Mouse (Mus musculus): ENCODE measurements at regions not wholly inside any gene's neighbourhood (a gene's known extent, or its start where the extent isn't known, plus 50 kb on each side); places are given as distances from the start of the nearest gene placed in this dataset.

DNA sequence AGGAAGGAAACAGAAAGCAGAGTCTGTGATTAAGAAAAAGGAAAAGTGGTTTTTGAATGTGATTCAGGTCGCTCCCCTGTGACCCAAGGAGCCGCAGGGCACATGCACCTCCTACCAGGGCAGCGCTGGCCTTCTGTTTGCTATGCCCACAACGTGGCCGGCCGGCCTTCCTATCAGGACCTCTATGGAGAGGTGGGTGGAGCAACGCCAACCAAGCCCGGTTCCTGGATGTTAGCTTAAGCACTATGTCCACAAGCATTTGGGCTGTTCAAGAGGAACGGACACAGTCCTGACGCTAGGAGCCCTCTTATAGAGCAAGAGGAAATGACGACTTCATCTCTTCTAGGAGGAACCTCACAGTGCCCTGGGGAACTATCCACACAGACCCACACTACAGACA, 319.5 kb downstream of the Sox9 start:
- Histone ChIP-seq H3K36me3 (ENCODE audit: control insufficient read depth, insufficient read depth, low read length) (no peaks in the 10 kb centered on the region), H3K4me3 (ENCODE audit: low read depth, low read length) (no peak overlapping the region), H3K27me3 (ENCODE audit: control insufficient read depth, insufficient read depth, low read length) (no peaks in the 10 kb centered on the region), H3K4me2 (replicated peaks; ENCODE audit: low read depth, low read length) (peak overlapping the region; percentile 11; the same call in 1 of the 2 replicates), H3K4me1 (ENCODE audit: control insufficient read depth, insufficient read depth, low read length) (peaks cover 10% of the 10 kb centered on the region; the same call in 1 of the 2 replicates), H3K27ac (ENCODE audit: low read length) (no peak overlapping the region; the same call in 1 of the 2 replicates), H3K9ac (replicated peaks; ENCODE audit: low read depth, low read length) (no peak overlapping the region), H3K9me3 (ENCODE audit: control insufficient read depth, low read depth, low read length) (no peaks in the 10 kb centered on the region)
- peak; percentile 75; the same call in 1 of the 2 replicates for ATAC-seq (ENCODE audit: insufficient number of reproducible peaks, insufficient read depth, low FRiP score, low read depth)
- 54% methylated on average over 11 of the region's 11 CpGs for WGBS

DNA sequence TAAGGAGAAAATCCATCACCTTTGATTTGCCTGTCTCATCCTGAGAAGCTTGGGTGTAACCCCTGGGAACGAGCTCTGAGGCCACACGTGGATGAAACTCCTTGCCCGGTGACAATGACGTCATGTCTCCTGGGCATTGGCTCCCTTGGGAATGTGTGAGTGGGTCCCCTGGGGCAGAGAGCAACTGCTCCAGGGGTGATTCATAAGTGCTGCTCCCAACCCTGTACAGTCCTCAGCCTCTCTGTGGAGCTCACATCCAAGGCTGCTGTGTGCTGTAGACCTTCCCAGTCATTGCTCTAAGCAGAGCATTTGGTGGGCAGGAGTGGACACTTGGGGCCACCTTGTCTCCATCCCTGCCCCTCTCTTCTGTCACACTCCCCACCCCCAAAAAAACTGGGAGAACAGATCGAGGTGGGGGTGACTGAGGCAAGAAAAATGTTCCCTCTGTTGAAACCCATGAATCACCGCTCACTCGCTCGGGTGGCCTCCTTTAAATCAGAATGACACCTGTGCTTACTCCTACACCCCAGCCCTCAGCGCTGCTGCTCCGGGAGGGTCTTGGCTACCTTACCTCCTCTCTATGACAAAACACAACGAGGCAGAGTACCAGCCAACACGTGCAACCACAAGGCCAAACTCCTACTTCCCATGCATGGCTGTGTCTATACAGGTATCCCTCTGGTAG, 321.3 kb downstream of the Sox9 start:
- no peaks in the 10 kb centered on the region for H3K36me3 ChIP-seq (ENCODE audit: control insufficient read depth, insufficient read depth, low read length)
- H3K4me1 ChIP-seq (ENCODE audit: control insufficient read depth, insufficient read depth, low read length): peaks cover 13% of the 10 kb centered on the region; the same call in 1 of the 2 replicates
- no peaks in the 10 kb centered on the region for H3K27me3 ChIP-seq (ENCODE audit: control insufficient read depth, insufficient read depth, low read length)
- H3K9ac ChIP-seq (replicated peaks; ENCODE audit: low read depth, low read length): no peak overlapping the region
- no peak for ATAC-seq (ENCODE audit: insufficient number of reproducible peaks, insufficient read depth, low FRiP score, low read depth)
- H3K9me3 ChIP-seq (ENCODE audit: control insufficient read depth, low read depth, low read length): no peaks in the 10 kb centered on the region
- H3K27ac ChIP-seq (ENCODE audit: low read length): no peak overlapping the region
- WGBS: 75% methylated on average over 12 of the region's 12 CpGs
- no peak overlapping the region for H3K4me3 ChIP-seq (ENCODE audit: low read depth, low read length)
- H3K4me2 ChIP-seq (replicated peaks; ENCODE audit: low read depth, low read length): no peak overlapping the region

DNA sequence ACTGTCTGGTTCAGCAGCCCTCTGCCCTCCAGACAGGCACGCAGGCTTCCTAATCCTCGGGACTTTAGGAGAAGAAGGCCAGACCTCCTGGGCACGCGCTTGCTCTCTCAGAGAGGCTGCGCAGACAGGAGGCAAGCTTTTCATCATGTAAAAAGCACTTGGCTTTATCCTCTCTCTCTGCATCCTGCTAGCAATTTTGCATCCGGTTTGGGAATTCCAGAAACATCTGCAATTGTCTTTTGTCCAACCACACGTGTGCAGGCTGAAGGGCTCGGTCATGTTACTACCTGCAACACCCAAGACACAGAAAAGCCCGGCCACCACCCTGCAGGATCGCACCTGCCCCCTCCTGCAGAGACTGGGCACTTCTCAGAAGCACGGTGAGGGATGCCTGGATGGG, 323.3 kb downstream of the Sox9 start:
- Histone ChIP-seq H3K4me1 (ENCODE audit: control insufficient read depth, insufficient read depth, low read length) (peaks cover 13% of the 10 kb centered on the region; the same call in 1 of the 2 replicates), H3K4me2 (replicated peaks; ENCODE audit: low read depth, low read length) (no peak overlapping the region), H3K27ac (ENCODE audit: low read length) (no peak overlapping the region), H3K4me3 (ENCODE audit: low read depth, low read length) (no peak overlapping the region), H3K27me3 (ENCODE audit: control insufficient read depth, insufficient read depth, low read length) (no peaks in the 10 kb centered on the region), H3K36me3 (ENCODE audit: control insufficient read depth, insufficient read depth, low read length) (no peaks in the 10 kb centered on the region), H3K9ac (replicated peaks; ENCODE audit: low read depth, low read length) (no peak overlapping the region), H3K9me3 (ENCODE audit: control insufficient read depth, low read depth, low read length) (no peaks in the 10 kb centered on the region)
- ATAC-seq (ENCODE audit: insufficient number of reproducible peaks, insufficient read depth, low FRiP score, low read depth): no peak
- 59% methylated on average over 11 of the region's 11 CpGs for WGBS

DNA sequence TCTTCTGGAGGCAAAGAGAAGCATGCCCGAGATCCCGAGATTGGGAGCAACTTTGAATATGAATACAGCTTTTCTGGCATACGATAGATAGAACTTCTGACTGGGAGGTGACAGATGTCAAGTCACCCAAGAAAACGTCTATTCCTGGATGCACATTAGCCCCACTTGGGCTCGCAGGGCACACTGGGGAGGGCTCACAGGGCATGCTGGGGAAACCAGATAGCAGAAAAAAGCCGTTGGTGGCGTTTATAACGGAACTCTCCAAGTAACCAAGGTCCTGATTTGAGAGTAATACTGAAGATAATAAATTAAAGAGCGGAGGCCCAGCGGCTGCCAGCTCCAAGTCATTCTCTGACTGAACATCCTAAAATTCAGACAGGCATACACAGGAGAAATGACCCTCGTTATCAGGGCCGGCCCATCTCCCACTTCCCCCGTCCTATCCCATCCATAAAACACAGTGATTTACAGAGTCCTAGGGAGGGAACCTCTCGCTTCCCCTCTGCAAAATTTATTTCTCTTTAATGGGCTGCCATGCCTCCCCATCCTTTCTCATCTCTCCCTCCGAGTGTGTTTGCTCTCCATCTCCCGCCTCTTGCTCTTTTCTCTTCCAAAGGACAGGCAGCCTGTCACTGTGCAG, 325.3 kb downstream of the Sox9 start:
- H3K4me2 ChIP-seq (replicated peaks; ENCODE audit: low read depth, low read length): no peak overlapping the region

DNA sequence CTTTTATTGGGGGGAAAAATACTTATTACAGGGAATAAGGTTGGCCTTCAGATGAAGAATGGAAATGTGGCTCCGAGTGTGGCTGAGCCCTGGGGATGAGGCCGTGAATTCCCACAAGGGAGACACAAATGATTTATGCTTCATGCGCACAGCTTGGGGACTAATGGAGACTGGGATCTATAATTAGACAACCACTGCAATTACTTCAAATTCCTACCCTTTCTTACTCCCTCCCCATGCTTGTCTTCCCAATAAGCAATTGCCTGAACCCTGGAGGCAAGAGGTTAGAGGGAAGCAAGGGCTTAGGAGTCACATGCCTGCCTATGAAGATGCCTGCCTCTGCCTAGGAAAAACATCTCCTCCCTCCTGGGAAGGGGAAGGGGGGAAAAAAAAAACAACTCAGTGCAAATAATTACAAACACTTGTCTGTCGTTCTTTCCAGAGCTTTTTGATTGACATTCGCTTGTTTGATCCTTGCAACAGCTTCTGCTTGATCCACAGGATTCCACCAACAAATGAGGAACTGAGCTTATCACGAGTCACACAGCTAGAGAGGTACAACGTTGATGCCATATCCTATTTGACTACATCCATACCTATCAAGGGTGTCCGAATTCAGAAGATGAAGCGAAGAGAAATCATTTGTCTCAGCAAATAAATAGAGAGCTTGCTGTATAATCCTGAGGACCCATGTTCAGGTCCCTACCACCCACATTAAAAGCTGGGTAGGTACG, 326.1 kb downstream of the Sox9 start:
- H3K9ac ChIP-seq (replicated peaks; ENCODE audit: low read depth, low read length): no peak overlapping the region
- no peak for ATAC-seq (ENCODE audit: insufficient number of reproducible peaks, insufficient read depth, low FRiP score, low read depth)
- no peaks in the 10 kb centered on the region for H3K27me3 ChIP-seq (ENCODE audit: control insufficient read depth, insufficient read depth, low read length)
- no peaks in the 10 kb centered on the region for H3K9me3 ChIP-seq (ENCODE audit: control insufficient read depth, low read depth, low read length)
- H3K27ac ChIP-seq (ENCODE audit: low read length): no peak overlapping the region
- H3K36me3 ChIP-seq (ENCODE audit: control insufficient read depth, insufficient read depth, low read length): no peaks in the 10 kb centered on the region
- no peak overlapping the region for H3K4me3 ChIP-seq (ENCODE audit: low read depth, low read length)
- H3K4me1 ChIP-seq (ENCODE audit: control insufficient read depth, insufficient read depth, low read length): peaks cover 3% of the 10 kb centered on the region; the same call in 1 of the 2 replicates
- 63% methylated on average over 10 of the region's 10 CpGs for whole genome bisulfite sequencing
- no peak overlapping the region for H3K4me2 ChIP-seq (replicated peaks; ENCODE audit: low read depth, low read length)

More for the DNA sequence above, 325.3 kb downstream of the Sox9 start:
- no peak for ATAC-seq (ENCODE audit: insufficient number of reproducible peaks, insufficient read depth, low FRiP score, low read depth)
- Histone ChIP-seq H3K36me3 (ENCODE audit: control insufficient read depth, insufficient read depth, low read length) (no peaks in the 10 kb centered on the region), H3K4me1 (ENCODE audit: control insufficient read depth, insufficient read depth, low read length) (0 out of 2 replicates have a peak, but pooled peaks cover 3% of the 10 kb centered on the region), H3K9me3 (ENCODE audit: control insufficient read depth, low read depth, low read length) (no peaks in the 10 kb centered on the region), H3K4me3 (ENCODE audit: low read depth, low read length) (no peak overlapping the region), H3K27me3 (ENCODE audit: control insufficient read depth, insufficient read depth, low read length) (no peaks in the 10 kb centered on the region), H3K27ac (ENCODE audit: low read length) (no peak overlapping the region), H3K9ac (replicated peaks; ENCODE audit: low read depth, low read length) (no peak overlapping the region)
- 46% methylated on average over 16 of the region's 16 CpGs for WGBS

DNA sequence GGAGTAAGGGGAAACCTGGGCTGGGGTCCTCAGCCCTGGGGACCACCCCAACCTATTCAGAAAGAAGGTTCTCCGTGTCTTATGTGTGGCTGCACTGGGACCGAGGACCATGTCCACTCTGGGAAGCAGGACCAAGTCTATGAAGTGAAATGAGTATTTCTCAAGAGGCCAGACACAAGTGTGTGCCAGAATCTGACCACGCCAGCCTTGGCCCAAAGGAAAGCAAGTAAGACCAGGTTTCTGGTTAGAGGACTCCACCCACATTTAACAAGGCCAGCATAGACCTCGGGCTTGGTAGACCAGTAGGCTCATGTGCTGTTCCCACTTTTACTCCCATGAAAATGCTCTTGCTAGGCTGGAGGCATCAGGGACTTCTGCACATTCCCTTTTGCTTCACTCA, 327.1 kb downstream of the Sox9 start:
- Histone ChIP-seq H3K27ac (ENCODE audit: low read length) (no peak overlapping the region), H3K4me1 (ENCODE audit: control insufficient read depth, insufficient read depth, low read length) (peaks cover 3% of the 10 kb centered on the region; the same call in 1 of the 2 replicates), H3K27me3 (ENCODE audit: control insufficient read depth, insufficient read depth, low read length) (no peaks in the 10 kb centered on the region), H3K4me3 (ENCODE audit: low read depth, low read length) (no peak overlapping the region), H3K36me3 (ENCODE audit: control insufficient read depth, insufficient read depth, low read length) (no peaks in the 10 kb centered on the region), H3K9me3 (ENCODE audit: control insufficient read depth, low read depth, low read length) (no peaks in the 10 kb centered on the region), H3K9ac (replicated peaks; ENCODE audit: low read depth, low read length) (no peak overlapping the region), H3K4me2 (replicated peaks; ENCODE audit: low read depth, low read length) (no peak overlapping the region)
- 92% methylated on average over 4 of the region's 4 CpGs for WGBS
- ATAC-seq (ENCODE audit: insufficient number of reproducible peaks, insufficient read depth, low FRiP score, low read depth): no peak

DNA sequence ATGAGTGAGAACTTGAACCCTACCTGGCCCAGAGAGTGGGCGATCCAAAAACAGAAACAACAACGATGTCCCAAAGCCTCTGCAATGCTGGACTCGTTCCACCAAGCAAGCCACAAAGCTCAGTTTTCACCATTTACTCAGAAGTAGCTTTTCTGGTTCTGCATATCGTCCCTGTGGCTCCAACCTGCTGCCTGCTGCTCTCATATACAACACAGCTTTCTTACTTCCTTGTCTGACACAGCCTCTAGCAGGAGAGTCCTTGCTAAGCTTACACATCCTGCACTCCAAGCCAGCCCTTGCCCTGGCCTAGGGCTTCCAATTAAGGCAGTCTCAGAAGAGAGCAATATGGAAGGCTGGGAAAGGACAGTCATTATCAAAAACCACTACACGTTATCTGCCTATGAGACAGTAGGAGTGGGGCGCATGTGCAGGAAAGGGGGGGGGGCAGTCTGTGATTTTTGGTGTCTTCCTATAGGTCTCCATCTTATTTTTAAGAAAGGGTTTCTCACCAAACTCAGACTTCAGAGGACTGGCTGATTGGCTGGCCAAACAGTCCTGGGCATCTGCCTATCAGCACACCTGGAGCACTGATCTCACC, 331.3 kb downstream of the Sox9 start:
- peak; percentile 77 for ATAC-seq (ENCODE audit: insufficient number of reproducible peaks, insufficient read depth, low FRiP score, low read depth)
- Histone ChIP-seq H3K4me2 (replicated peaks; ENCODE audit: low read depth, low read length) (no peak overlapping the region), H3K9ac (replicated peaks; ENCODE audit: low read depth, low read length) (no peak overlapping the region), H3K27me3 (ENCODE audit: control insufficient read depth, insufficient read depth, low read length) (no peaks in the 10 kb centered on the region), H3K27ac (ENCODE audit: low read length) (peak overlapping the region; percentile 39; the same call in 1 of the 2 replicates), H3K9me3 (ENCODE audit: control insufficient read depth, low read depth, low read length) (no peaks in the 10 kb centered on the region), H3K36me3 (ENCODE audit: control insufficient read depth, insufficient read depth, low read length) (no peaks in the 10 kb centered on the region), H3K4me1 (ENCODE audit: control insufficient read depth, insufficient read depth, low read length) (no peaks in the 10 kb centered on the region; the same call in 1 of the 2 replicates), H3K4me3 (ENCODE audit: low read depth, low read length) (no peak overlapping the region)
- WGBS: 69% methylated on average over 6 of the region's 6 CpGs

DNA sequence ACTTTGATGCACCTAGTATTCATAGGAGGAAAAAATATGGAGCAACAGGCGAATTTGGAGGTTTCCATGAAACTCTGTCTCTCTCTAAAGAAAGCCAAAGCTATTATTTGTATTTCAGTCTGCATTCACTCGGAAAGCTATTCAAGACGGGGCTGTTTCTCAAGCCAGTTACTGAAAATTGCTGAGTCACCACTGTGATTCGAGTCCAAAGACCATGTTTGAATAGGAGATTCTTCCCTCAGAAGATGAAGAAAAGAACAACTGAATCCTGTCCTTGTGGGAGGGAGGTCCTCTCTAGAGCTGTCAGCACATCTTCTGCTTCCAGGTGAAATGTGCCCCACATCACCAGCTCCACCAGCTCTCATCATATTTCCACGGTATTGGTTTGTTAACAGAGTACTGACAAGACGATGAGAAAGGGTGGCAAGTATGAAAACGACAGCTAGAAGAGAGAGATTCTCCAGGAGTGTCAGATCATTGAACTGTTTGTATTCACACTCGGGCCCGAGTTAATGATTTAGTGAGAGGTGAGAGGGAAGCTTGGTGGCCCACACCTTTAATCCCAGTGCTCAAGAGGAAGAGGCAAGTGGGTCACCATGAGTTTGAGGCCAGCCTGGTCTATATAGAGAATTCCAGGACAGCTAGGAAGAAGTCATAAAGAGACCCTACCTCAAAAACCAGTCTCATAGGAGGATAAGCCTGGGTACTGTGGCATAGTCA, 335.3 kb downstream of the Sox9 start:
- no peaks in the 10 kb centered on the region for H3K27me3 ChIP-seq (ENCODE audit: control insufficient read depth, insufficient read depth, low read length)
- H3K36me3 ChIP-seq (ENCODE audit: control insufficient read depth, insufficient read depth, low read length): no peaks in the 10 kb centered on the region
- peaks cover 10% of the 10 kb centered on the region; the same call in 1 of the 2 replicates for H3K4me1 ChIP-seq (ENCODE audit: control insufficient read depth, insufficient read depth, low read length)
- 72% methylated on average over 9 of the region's 9 CpGs for WGBS
- no peak overlapping the region for H3K4me2 ChIP-seq (replicated peaks; ENCODE audit: low read depth, low read length)
- no peak overlapping the region for H3K27ac ChIP-seq (ENCODE audit: low read length)
- H3K9ac ChIP-seq (replicated peaks; ENCODE audit: low read depth, low read length): no peak overlapping the region
- no peaks in the 10 kb centered on the region for H3K9me3 ChIP-seq (ENCODE audit: control insufficient read depth, low read depth, low read length)
- H3K4me3 ChIP-seq (ENCODE audit: low read depth, low read length): no peak overlapping the region
- ATAC-seq (ENCODE audit: insufficient number of reproducible peaks, insufficient read depth, low FRiP score, low read depth): no peak
